Mouse (Mus musculus) left cerebral cortex, postnatal 36 days (tissue): Measurements from ENCODE around the gene Rap1gap2. TPM values are rescaled to one million over a fixed set of nuclear protein-coding genes. Genes with fewer than 3 reads are reported as not detected.

Experiments used
- DNase-seq, 2 experiments: peaks; one replicate each; pipeline ENCODE4 v3.0.0; 2021 to 2022; ENCODE audit warnings: low spot score in 2 of 2, mixed read lengths in 1 of 2
- intact Hi-C: fragments of 180-260 bp; cut with DNase I; formaldehyde crosslinking; loops from one replicate; pipeline ENCODE4 v1.15.1; 2025
- total RNA-seq, 2 experiments: library from RNA; stranded (reverse); gene quantifications; 2 replicates each; pipeline ENCODE4 v1.2.3; 2021

Rap1gap2 gene
- total RNA-seq, 2 experiments from 2014 or later: 179 to 210 TPM

DNA sequence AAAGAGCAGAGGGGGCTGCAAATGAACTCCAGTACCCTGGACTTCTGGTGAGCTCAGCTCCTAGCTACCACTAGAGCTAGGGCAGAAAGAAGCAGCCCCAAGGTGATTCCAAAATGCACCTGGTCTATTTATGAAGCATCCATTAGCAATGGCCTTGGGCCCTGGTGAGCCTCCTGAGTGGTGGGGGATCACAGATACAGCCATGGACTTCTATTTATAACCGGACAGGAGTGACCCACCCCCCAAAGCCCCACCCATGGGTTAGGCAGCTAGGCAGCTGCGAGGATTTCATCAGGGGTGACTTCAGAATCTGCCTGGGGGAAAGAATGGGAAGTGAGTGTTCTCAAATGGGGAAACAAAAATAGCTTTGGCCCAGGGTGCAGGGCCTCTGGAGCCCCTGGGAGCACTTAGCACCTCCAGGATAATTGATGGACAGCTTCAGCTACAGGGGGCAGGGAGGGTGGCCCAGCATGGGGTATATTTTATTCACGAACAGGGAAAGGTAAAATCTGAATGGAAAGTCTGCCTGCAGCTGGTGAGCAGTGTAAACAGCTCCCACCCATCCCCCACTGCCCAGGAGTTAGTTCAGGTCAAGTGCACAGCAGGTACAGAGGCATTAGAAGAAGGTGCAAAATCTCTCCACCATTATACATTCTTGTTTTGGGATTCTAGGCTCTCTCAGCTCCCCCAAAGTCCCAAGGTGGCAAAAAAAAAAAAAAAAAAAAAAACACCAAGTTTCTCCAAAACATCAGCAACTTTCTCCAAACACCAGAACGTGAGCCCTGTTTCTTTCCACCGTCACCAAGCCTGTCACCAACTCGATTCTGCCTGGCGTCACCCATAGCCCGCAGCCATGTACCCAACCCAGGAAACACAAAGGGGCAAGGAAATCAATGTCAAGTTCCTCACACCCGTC is 86.4 kb downstream of the Rap1gap2 start:
- intact Hi-C loops: loop anchor here (5.0 to 10.0 kb wide), 3 partner anchors 42 to 120 kb away; no protein-coding TSS in a partner anchor
- DNase-seq: no peak

DNA sequence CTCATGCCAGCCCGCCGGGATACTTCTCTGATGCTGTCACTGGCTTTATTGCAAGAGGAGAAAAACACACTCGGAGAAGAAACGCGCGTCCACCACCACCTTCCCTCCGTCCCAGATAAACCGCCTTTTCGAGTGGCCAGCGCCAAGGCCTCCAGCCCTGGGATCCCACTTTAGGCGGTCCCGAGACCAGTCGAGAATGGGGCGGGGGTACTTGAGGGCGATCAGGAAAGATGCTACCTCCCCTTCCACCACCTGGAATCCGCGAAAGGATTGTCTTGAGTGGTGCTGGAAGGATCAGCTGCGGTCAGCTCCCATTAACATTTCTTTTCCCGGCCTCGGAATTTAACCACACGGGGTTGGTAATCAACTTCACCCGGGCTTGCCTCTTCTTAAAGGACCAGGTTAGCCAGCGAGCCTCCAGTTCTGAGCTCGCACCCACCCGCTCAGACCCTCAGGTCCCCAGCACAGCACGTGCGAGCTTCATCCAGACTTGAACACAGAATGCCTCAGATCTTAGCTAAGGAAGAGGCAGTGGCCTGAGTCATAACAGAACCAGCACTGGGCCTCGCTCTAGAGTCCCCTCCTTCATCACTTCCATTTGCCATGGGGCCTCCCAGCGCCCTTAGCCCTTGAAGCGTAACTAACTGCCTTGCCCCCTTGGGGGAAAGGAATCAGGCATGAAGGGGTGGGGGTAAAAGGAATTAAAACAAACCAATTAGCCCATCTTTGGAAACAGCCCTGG is 87.3 kb downstream of the Rap1gap2 start:
- DNase-seq: peak; percentile 31 to 33
- intact Hi-C loops: loop anchor here (5.0 to 10.0 kb wide), 3 partner anchors 41 to 119 kb away; no protein-coding TSS in a partner anchor

DNA sequence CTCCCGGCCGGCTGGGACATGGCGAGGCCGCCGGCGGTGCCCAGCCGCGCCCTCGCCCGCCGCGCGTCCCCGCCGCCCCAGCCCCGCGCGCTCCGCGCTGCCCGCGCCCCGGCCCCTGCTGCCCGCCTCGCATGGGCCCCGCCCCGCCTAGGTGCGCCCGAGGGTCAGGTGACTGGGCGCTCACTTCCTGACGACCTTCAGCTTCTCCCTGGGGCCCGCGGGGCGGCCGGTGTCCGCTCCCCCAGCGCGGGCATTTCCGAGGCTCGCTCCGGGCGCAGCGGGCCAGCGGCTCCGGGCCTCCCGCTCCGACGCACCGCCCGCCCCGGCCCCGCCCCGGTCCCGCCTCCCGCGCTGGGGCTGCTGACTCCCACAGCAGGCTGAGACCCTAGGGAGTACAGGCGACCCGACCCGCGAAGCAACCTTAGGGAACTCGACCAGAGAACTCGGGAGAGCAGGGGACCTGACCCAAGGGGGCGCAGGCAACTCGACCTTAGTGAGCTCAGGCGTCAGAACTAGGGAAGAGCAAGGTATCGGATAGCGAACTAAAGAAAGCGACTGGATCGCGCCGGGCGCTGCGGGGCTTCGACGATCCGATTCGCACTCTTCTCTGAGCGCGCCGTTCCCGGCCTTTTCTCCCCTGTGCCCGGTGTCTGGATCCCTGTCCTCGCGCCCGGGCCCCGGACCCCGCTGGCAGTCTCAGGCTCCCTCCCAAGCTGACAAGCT is 88.1 kb downstream of the Rap1gap2 start:
- intact Hi-C loops: loop anchor here (5.0 to 10.0 kb wide), 3 partner anchors 40 to 118 kb away; no protein-coding TSS in a partner anchor

DNA sequence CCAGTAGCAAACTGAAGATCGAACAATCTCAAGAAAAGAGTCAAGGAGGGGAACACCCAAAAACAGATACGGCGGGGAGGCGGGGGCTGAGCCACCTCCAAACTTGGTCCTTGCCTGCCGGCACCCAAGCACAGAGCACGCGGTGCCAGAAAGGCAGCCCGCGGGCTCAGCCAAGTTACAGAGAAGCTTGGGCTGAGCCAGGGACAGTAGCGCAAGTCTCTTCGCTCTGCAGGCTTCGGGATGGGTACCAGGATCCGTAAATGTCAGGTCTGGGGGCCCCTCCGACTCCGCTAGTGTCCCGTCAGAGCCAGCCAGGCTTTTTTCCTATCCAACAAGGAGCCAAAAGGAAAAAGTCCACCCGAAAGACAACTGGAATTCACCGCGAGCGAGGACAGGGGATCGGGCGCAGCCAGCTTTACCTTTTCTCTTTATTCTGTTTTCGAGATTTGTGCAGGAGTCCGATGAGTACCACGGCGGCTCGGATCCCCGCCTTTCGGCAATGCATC is 88.7 kb downstream of the Rap1gap2 start:
- intact Hi-C loops: loop anchor here (5.0 to 10.0 kb wide), 3 partner anchors 40 to 117 kb away; no protein-coding TSS in a partner anchor
- DNase-seq: peak; percentile 45 to 46

More for the DNA sequence above, 88.1 kb downstream of the Rap1gap2 start:
- DNase-seq: peak; percentile 55 to 70

DNA sequence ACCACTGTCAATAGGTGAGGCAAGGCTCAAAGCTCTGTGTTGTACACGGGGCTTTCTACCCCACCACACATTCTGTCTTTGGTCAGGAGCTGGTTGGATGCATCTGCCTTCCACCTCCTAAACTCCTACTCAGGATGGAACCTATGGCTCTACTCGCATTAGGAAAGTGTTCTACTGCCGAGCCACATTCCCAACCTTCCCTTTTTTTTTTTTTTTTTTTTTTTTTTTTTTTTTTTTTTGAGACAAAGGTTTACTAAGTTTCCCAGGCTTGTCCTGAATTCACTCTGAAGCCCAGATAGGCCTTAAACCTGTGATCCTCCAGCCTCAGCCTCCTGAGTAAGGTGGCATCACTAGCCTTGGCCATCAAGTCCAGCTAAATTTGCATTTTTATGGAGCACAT is 90.5 kb downstream of the Rap1gap2 start:
- intact Hi-C loops: loop anchor here (5.0 to 10.0 kb wide), 3 partner anchors 38 to 115 kb away; no protein-coding TSS in a partner anchor
- no peak for DNase-seq

DNA sequence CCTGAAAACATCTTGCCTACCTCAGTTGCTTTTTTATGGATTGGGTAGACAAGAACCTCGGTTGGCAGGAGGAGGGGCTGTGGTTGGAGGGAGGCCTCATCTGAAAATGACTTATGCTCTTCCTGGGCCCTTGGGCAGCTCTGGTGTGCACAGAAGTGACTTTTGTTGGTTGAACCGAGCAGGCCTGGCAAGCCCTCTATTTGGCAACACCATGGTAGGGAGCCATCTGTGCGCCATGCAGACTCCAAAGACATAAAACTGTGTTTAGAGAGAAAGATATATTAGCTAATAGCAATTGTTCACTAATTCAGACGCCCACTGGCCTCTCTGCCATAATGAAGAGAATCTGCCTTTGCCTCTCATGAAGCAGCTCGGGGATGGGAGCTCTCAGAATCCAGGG is 94.6 kb downstream of the Rap1gap2 start:
- intact Hi-C loops: no loop called here
- DNase-seq: no peak

DNA sequence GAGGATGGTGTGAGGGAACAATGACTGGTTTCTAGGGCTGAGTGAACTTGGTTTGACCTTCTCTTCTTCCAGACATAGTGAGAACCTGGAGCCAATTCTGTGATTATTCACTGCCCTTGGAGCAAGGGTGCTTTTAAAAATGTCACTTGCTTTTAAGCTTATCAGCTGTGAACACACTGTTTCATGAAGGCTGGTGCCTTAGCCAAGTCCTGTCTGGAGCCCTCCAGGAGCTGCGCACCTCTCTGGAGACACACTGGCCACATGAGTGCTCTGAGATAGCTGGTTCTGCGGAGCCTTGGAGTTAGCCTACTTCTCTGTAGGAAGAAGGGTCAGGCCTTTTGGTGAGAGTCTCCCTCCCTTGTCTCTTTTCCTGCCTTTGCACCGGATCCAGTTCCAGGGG is 95.7 kb downstream of the Rap1gap2 start:
- no peak for DNase-seq
- intact Hi-C loops: no loop called here

DNA sequence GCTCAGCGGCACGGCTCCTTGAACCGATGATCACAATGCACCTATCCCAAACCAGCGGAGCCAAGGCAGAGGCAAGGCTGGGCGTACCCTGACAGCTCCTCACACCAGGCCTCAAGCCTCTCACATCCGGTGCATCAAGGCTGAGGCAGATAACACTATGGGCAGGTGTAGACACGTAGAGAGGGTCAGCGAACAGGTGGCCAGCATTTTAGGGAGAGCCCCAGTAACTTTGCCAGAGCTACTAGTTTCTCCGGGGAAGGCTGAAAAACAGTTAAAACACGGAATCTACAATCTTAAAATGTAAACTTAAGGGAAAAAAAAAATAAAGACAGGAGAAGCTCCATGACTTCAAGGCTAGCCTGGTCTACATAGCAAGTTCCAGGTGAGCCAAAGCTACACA is 98.1 kb downstream of the Rap1gap2 start:
- intact Hi-C loops: no loop called here
- no peak for DNase-seq

DNA sequence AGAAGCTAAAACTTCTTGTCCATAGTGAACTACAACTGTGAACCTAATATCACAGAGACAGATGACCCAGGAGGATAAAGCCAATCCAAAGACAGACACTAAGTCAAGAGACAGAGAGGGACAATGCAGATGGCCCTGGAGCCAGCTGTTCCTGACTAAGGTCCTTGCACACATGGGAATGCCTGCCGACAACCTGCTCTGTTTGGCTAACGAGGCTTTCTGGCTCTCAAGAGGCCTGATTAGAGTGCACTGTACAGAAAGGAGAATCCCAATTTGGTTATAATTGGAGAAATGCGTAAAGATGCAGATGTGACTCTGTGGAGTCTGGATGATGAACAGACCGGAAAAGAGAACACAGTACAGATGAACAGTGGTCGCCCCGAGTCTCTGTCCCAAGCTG is 104.4 kb downstream of the Rap1gap2 start:
- intact Hi-C loops: no loop called here

DNA sequence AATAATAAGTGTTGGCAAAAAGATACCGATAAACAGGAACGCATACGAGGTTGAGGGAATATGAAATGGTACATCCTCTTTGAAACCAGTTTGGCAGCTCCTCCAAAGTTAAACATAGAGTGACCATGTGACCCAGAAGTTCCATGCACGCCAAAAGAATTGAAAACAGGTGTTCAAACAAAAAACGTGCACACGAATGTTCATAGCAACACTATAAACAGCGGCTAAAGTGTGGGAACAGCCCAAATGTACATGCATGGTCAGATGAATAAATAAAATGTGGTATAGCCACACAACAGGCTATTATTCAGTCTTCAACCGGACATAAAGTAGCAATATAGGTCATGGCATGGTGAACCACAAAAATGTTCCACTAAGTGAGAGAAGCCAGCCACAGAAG is 108.2 kb downstream of the Rap1gap2 start:
- DNase-seq: no peak
- intact Hi-C loops: no loop called here

More for the DNA sequence above, 104.4 kb downstream of the Rap1gap2 start:
- DNase-seq: no peak

DNA sequence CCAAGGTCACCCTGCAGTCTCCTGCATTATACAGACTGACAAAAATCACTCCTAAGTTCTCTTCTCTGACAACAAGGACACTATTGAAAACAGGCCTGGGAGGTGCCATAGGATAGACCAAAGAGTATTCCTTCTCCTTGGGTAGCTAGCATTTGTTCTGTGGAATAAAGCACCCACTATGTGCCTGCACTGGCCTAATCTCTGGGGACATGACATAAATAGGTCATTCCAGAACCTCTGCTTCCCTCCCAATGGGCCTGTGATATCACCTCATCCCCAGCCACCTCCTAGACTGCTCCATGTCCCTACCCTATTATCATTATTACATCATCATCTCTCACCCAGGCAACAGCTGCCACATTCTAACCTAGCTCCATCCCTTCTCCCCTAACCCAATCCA is 108.7 kb downstream of the Rap1gap2 start:
- intact Hi-C loops: no loop called here
- DNase-seq: no peak

DNA sequence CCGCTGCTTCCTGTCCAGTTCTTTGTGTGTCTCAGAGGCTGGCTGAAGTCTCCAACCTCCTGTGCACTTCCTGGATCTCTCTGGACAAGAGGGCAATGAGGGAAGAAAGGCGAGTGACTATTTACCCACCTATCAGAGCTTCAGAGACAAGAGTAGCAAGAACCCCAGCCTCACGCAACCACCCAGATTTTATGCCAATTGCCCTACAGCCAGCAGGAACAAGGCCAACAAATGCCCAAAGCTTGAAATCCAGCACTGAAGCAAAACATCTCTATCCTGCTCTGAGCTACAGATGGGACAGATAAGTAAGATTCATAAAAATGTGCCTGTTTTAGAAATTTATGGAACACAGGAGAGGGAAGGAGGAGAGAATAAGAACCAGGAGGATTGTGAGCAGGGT is 109.7 kb downstream of the Rap1gap2 start:
- intact Hi-C loops: no loop called here
- no peak for DNase-seq

DNA sequence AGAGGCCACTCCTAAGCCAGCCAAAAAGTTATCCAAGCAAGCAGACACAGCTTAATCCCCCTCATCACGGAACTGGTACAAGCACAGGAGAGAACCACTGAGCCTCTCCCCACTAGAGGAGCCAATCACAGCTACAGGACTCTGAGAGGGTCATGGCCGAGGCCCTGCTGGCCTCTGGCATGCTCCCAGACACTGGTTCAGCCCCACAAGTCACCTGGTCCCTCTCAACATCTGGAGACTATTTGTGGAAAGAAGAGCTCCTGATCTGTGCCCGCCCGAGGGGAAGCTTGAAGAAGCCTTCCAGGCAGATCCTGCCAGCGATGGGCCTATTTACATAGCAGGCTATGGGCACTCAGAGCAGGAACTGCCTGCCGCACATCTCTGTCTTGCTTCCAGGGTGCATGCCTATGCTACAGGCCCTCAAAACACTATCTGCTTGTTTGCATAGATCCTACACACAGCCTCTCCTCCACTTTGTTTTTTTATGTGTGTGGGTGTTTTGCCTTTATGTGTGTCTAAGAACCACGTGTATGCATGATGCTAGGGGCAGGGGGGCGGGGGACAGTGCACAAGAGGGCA is 111.1 kb downstream of the Rap1gap2 start:
- no peak for DNase-seq
- intact Hi-C loops: no loop called here

DNA sequence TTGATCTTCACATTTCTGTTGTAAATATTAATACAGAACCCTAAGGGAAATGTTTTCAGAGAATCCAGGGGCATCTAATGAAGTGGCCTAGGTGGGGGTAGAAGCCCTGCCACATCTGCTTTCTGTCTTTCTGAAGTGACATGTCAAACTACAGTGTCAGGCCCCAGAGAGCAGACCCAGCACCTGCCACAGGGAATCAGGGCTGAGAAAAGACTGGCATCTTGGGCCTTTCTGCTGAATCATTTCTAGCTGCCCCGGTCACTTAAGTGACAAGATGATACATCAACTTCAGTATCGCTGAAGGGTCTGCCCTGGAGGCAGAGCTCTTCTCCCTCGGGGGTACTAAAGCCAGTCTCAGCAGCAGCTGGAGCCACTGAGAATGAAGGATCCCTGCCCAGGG is 111.7 kb downstream of the Rap1gap2 start:
- no peak for DNase-seq
- intact Hi-C loops: no loop called here

DNA sequence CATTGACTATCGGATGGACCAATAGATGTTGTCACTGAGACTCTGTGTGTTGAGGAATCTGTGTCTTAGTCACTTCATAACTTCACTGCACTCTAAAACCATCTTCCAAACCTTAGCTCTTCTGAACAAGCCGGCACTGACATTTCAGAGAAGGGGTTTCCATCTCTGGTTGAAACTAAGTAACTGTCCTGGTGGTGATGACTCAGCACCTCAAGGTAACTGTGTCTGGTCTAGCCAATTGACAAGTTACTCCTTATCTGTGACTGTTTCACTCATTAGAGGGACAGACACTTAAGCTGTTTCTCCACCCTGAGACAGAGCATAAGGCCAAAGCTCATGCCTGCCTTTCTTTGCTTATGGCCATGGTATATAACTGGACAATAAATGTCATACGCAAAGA is 114.1 kb downstream of the Rap1gap2 start:
- intact Hi-C loops: no loop called here
- no peak for DNase-seq

DNA sequence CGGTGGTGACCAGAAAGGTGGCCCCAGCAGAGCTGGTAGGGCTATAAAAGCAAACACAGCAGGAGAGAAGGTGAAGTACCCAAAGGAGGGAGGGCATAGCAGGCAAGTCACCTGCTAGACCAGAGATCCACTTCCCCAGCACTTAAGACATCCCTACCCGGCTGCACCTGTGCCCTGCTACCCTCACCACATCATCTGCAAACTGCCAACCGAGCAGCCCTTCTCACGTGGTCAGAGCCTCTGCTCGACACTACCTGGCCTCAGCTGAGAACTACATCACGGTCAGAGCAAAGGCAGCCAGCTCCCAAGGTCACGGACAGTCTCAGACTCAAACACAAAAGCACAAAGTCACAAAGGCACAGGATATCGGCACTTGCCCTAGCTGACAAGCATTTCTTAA is 116.8 kb downstream of the Rap1gap2 start:
- intact Hi-C loops: no loop called here
- DNase-seq: no peak

DNA sequence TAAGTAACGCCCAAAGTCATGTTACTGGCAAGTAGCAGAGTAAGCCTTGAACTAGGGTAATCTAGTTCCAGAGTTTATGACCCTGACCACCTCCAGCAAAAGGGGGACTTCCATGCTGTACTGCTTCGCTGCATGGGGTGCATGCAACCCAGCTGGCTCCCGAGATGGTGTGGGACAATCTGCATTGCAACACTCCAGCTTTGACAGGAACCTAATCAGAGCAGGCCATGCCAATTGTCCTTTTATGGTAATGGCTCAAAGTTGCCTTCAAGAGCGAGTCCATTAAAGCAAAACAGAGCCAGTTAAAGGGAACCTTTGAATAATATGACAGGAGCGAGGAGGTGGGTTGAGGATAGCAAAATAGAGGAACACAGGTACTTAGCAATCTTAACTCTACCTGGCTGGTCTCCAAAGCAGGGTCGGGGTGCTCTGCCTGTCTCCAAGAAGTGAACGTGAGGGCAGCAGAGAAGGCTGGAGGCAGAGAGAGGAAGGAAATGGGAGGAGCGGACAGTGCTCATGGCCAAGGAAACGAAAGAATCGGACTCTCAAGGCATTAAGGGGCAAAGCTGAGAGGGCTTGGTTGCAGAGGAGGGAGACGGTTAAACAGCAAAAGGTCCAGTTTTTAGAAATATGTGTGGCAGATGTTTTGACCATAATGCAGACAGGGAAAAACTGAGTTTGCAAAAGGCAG is 117.4 kb downstream of the Rap1gap2 start:
- no peak for DNase-seq
- intact Hi-C loops: no loop called here

DNA sequence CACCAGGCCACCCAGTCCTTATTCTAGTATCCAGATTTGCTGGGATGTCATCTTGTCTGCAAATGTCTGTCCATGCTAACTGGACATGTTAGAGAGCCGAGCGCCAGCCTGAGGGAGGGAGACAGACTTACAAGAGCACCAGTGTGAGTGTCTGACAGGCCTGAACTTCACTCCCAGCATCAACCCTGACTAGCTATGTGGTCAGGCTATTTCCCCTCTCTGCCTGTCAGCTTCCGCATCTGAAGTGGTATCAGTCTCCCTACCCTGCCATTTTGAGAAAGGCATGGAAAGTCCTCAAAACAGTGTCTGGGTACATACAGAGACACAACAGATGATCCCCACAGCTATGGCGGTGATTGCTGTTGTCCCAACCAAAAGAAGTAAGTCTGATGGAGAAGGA is 119.6 kb downstream of the Rap1gap2 start:
- intact Hi-C loops: no loop called here
- no peak for DNase-seq

DNA sequence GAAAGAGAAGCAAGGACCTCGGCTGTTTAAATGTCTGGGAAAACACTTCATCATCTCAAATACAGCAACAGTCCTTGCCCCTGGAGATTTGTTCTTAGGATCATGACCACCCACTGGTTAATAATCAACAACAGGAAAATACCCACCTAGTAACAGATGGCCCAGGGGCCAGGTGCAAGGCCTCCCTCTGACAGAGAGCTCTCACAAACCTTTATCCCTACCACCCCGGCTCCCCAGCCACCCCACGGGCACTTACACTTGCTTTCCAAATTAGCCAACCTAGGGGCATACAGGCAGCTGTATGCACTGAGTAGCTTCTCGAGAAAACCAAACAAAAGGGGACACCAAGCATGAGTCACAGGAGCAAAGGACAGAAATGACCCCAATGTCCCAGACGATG is 121.5 kb downstream of the Rap1gap2 start:
- no peak for DNase-seq
- intact Hi-C loops: no loop called here
